Mouse (Mus musculus): ENCODE measurements around the gene Amz1. TPM values are rescaled to one million over a fixed set of nuclear protein-coding genes. Genes with fewer than 3 reads are reported as not detected.

Amz1 gene
- total and polyA plus RNA-seq, 2 experiments, result 0.46 to 0.93 TPM

DNA sequence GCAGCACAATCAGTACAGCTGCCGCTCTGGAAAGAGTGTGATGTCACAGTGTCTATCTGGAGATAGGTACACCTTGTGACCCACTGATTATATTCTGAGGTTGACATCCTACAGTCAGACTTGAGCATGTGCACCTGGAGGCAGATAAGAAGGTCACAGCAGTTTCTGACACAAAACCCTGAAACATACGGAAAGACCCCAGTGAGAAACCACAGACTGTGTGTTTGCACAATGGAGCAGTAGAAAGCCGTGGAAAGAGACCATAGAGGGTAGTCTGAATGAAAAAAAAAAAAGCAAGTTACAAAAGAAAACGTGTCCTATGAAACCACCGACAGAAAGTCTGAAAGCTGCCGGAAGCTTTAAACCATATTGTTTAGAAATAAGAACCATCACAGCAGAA lies 60.4 kb downstream of the Amz1 start:
- Histone ChIP-seq H3K4me3 (ENCODE audit: insufficient read depth, low read depth, low read length) (no peak overlapping the region), H3K36me3 (ENCODE audit: control insufficient read depth, insufficient read depth, low read length) (peaks cover 45% of the 10 kb centered on the region)
- 95% methylated on average over 6 of the region's 6 CpGs for whole genome bisulfite sequencing

DNA sequence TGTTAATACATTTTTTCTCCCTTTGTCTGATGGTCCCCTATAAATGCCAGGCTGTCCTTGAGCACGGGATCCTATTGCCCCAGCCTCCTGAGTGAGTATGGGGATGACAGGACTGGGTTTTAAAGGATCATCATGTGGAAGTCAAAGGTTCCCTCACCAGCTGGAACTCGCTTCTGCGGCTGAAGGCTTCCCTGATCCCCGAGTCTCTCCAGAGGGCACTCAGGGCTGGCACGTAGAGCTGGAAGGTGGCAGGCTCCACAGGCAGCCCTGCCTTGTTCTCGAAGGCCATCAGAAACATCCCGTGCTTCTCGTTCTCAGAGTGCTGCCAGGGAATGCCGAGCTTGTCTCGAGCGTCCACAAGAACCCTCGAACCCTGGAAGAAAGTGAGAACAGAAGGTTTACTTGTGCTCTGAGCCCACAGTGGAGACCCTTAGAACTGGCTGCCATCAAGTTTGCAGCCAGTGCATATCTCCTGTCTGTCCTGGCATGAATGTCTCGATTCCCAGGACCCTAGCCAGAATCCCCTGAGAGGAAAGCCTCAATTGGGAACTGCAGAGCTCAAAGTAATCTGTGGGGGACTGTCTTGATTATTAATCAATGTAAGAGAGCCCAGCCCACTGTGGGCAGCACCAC lies 61.4 kb downstream of the Amz1 start:
- WGBS, result 94% methylated on average over 13 of the region's 13 CpGs
- DNase-seq (ENCODE audit: extremely low read depth, low read depth, low spot score), result no peak
- peaks cover 39% of the 10 kb centered on the region for H3K36me3 ChIP-seq (ENCODE audit: control insufficient read depth, insufficient read depth, low read length)
- no peaks in the 10 kb centered on the region for H3K27me3 ChIP-seq (ENCODE audit: control insufficient read depth, insufficient read depth, low read length)
- no peak overlapping the region for H3K9ac ChIP-seq (ENCODE audit: low read depth, low read length)
- H3K4me3 ChIP-seq (ENCODE audit: insufficient read depth, low read depth, low read length), result no peak overlapping the region
- peaks cover 54% of the 10 kb centered on the region; the same call in 1 of the 2 replicates for H3K79me2 ChIP-seq (ENCODE audit: control insufficient read depth, insufficient read depth, low read length)
- 0 out of 2 replicates have a peak, but pooled peaks cover 7% of the 10 kb centered on the region for H3K4me1 ChIP-seq (ENCODE audit: control insufficient read depth, insufficient read depth, low read length)
- TF ChIP-seq CTCF (IDR thresholded peaks at IDR 0.05; ENCODE audit: low read depth, low read length), result no peak
- TF ChIP-seq POLR2A (IDR thresholded peaks at IDR 0.05; ENCODE audit: extremely low read depth, insufficient read depth, low read length), result no peak
- no peak overlapping the region for H3K27ac ChIP-seq (replicated peaks; ENCODE audit: insufficient read depth, low read depth, low read length)

More for the DNA sequence above, 60.4 kb downstream of the Amz1 start:
- TF ChIP-seq CTCF (IDR thresholded peaks at IDR 0.05; ENCODE audit: low read depth, low read length) (no peak), POLR2A (IDR thresholded peaks at IDR 0.05; ENCODE audit: extremely low read depth, insufficient read depth, low read length) (no peak)
- no peak overlapping the region for H3K27ac ChIP-seq (replicated peaks; ENCODE audit: insufficient read depth, low read depth, low read length)
- H3K9ac ChIP-seq (ENCODE audit: low read depth, low read length), result no peak overlapping the region
- DNase-seq (ENCODE audit: extremely low read depth, low read depth, low spot score), result no peak
- 0 out of 2 replicates have a peak, but pooled peaks cover 5% of the 10 kb centered on the region for H3K4me1 ChIP-seq (ENCODE audit: control insufficient read depth, insufficient read depth, low read length)
- H3K27me3 ChIP-seq (ENCODE audit: control insufficient read depth, insufficient read depth, low read length), result no peaks in the 10 kb centered on the region
- peaks cover 57% of the 10 kb centered on the region; the same call in 1 of the 2 replicates for H3K79me2 ChIP-seq (ENCODE audit: control insufficient read depth, insufficient read depth, low read length)

DNA sequence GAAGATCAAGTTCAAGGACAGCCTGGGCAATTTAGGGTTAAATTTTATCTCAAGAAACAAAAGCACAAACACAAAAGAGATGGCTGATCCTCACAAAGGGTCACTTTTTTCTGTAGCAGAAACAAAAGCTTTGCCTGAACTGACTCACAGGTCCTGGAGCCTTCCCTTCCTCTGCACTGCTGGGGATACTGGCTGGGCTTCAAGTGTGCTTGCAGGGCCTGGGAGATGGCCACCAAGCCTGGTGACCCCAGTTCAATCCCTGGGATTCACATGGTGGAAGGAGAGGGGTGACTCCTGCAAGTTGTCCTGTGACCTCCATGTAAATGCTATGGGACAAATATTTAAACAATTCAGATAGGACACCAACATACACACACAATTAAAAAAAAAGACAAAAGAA lies 65.6 kb downstream of the Amz1 start:
- Histone ChIP-seq H3K36me3 (ENCODE audit: control insufficient read depth, insufficient read depth, low read length) (peaks cover 9% of the 10 kb centered on the region; the same call in 1 of the 2 replicates), H3K4me1 (ENCODE audit: control insufficient read depth, insufficient read depth, low read length) (peaks cover 36% of the 10 kb centered on the region), H3K79me2 (ENCODE audit: control insufficient read depth, insufficient read depth, low read length) (peaks cover 53% of the 10 kb centered on the region), H3K27me3 (ENCODE audit: control insufficient read depth, insufficient read depth, low read length) (no peaks in the 10 kb centered on the region), H3K4me3 (ENCODE audit: insufficient read depth, low read depth, low read length) (no peak overlapping the region), H3K27ac (replicated peaks; ENCODE audit: insufficient read depth, low read depth, low read length) (no peak overlapping the region), H3K9ac (ENCODE audit: low read depth, low read length) (no peak overlapping the region)
- no peak for TF ChIP-seq CTCF (IDR thresholded peaks at IDR 0.05; ENCODE audit: low read depth, low read length)
- DNase-seq (ENCODE audit: extremely low read depth, low read depth, low spot score), result no peak

DNA sequence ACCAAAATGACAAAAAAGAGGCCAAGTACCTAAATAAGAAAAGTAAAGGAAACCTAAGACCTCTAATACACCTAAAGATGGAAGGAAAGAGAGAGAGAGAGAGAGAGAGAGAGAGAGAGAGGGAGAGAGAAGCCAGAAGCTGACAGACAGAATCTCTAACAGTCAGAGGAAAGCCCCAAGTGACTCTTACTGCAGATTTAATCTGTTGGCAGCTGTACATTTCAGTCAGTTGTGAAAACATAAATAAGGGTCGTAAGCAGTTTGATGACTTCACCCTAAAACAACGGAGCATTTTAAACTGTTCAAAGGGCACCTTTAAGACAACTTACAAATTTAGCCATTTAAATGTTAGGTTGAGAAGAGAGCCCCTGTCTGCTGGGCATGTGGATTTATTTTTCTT lies 66.5 kb downstream of the Amz1 start:
- WGBS, result 20% methylated on average over 2 of the region's 2 CpGs
- H3K27ac ChIP-seq (replicated peaks; ENCODE audit: insufficient read depth, low read depth, low read length), result no peak overlapping the region; the same call in 1 of the 2 replicates
- H3K36me3 ChIP-seq (ENCODE audit: control insufficient read depth, insufficient read depth, low read length), result peaks cover 2% of the 10 kb centered on the region; the same call in 1 of the 2 replicates
- no peak overlapping the region for H3K4me3 ChIP-seq (ENCODE audit: insufficient read depth, low read depth, low read length)
- no peak overlapping the region for H3K9ac ChIP-seq (ENCODE audit: low read depth, low read length)
- DNase-seq (ENCODE audit: extremely low read depth, low read depth, low spot score), result no peak
- TF ChIP-seq CTCF (IDR thresholded peaks at IDR 0.05; ENCODE audit: low read depth, low read length), result no peak
- TF ChIP-seq POLR2A (IDR thresholded peaks at IDR 0.05; ENCODE audit: extremely low read depth, insufficient read depth, low read length), result no peak
- no peaks in the 10 kb centered on the region for H3K27me3 ChIP-seq (ENCODE audit: control insufficient read depth, insufficient read depth, low read length)
- H3K79me2 ChIP-seq (ENCODE audit: control insufficient read depth, insufficient read depth, low read length), result peaks cover 50% of the 10 kb centered on the region
- peaks cover 39% of the 10 kb centered on the region for H3K4me1 ChIP-seq (ENCODE audit: control insufficient read depth, insufficient read depth, low read length)

DNA sequence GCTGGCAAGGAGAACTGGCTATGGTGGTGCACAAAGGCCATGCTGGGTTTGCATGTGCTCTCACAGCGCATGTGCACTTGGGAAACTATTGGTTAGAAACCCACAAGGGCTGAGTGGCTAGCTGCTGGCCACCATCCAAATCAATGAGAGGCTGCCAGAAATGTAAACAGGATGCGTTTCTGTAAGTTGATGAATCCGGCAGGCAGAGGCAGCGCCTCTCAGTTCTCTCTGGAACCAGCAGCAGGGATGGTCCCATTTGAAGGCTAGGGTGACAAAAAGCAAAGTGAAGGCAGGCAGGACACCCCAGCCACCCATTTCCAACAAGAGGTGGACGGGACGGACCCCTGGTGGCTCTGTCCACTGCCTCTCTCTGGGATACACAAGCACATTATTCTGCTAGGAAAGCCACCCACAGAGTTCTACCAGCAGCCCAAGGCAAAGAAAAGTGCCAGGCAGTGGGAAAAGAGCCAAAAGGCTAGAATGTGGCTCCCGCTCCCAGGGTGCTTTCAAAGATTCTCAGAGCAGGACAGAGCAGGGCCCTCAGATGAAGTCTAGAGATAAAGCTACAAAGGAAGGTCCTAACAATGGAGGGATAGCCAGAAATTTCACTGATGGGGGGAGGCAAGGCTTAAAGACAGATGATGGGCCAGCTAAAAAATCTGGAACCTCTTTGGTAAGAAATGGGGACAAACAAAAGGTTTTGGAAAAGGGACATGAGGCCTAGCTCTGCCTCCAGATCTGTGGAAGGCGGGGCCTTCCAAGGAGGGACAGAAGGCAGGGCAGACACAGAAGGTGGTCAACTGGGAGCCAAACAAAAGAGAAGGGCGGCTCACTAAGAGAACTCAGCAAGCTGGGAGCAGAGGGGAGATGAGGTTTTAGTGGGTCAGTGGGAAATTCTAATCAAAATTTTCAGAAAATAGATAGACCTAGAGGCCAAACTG lies 67.3 kb downstream of the Amz1 start:
- peaks cover 50% of the 10 kb centered on the region for H3K79me2 ChIP-seq (ENCODE audit: control insufficient read depth, insufficient read depth, low read length)
- no peaks in the 10 kb centered on the region for H3K27me3 ChIP-seq (ENCODE audit: control insufficient read depth, insufficient read depth, low read length)
- H3K27ac ChIP-seq (replicated peaks; ENCODE audit: insufficient read depth, low read depth, low read length), result peak overlapping the region; percentile 83
- peak; percentile 45 for DNase-seq (ENCODE audit: extremely low read depth, low read depth, low spot score)
- 40% methylated on average over 9 of the region's 9 CpGs for WGBS
- H3K9ac ChIP-seq (ENCODE audit: low read depth, low read length), result peak overlapping the region; percentile 34
- TF ChIP-seq CTCF (IDR thresholded peaks at IDR 0.05; ENCODE audit: low read depth, low read length) (no peak), POLR2A (IDR thresholded peaks at IDR 0.05; ENCODE audit: extremely low read depth, insufficient read depth, low read length) (no peak)
- H3K4me1 ChIP-seq (ENCODE audit: control insufficient read depth, insufficient read depth, low read length), result peaks cover 39% of the 10 kb centered on the region
- peaks cover 2% of the 10 kb centered on the region; the same call in 1 of the 2 replicates for H3K36me3 ChIP-seq (ENCODE audit: control insufficient read depth, insufficient read depth, low read length)
- H3K4me3 ChIP-seq (ENCODE audit: insufficient read depth, low read depth, low read length), result no peak overlapping the region
